Mouse (Mus musculus): Measurements from ENCODE around the gene Gm5414. TPM values are rescaled to one million over a fixed set of nuclear protein-coding genes. Genes with fewer than 3 reads are reported as not detected.

Gm5414 gene
- total RNA-seq (2015; ENCODE audit: low replicate concordance) (not detected in 2 replicates), total RNA-seq (2017; ENCODE audit: low replicate concordance) (not detected in 2 replicates)

DNA sequence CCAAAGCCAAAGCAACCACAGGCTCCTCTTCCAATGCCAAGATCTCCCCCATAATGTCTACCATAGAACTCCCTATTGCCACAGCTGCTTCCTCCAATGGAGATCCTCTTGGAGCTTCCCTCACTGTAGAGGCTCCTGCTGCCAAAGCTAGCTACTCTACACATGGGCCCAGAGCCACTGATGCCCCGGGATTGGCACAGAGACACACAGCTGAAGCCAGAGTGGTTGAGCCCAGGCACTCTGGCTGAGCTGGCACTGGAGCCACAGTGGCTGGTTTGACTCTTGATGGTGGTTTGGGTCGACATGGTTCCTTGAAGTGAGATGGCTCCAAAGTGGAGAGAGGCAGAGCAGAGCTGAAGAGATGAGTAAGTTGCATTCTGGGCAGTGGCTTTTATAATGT lies at the start of gene Gm5414:
Gene Gm5414 (minus strand): TSS at position 305 of the 400 bp plus-strand sequence.
- no peak for ATAC-seq (replicated peaks; ENCODE audit: low FRiP score, poor library complexity, severe bottlenecking)

GRCm38 (mm10) chr15:101675978-101676377 lies 48.0 kb upstream of the Gm5414 start:
- no peak for ATAC-seq (replicated peaks; ENCODE audit: low FRiP score, poor library complexity, severe bottlenecking)

GRCm38 (mm10) chr15:101652736-101653265 lies 24.8 kb upstream of the Gm5414 start:
- no peak for ATAC-seq (replicated peaks; ENCODE audit: low FRiP score, poor library complexity, severe bottlenecking)

DNA sequence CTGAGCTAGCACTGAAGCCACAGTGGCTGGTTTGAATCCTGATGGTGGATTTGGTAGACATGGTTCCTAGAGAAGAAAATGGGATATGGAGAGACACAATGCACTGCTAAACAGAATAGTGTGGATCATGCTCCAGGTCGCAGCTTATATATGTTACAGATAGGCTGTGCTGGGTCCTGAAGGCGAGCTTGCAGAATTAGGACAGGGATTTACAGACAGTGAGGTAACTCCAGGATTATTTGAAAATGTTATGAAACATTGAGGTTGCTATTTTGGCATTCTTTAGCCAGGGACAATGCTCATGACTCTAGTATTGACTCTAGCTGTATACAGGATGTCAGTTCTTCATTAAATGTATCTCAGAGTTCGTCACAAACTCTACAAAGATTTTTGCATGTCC lies 19.3 kb upstream of the Gm5414 start, which contains the start of gene Gm5478:
Gene Gm5478 (minus strand): TSS at position 101 of the 400 bp plus-strand sequence.
- ATAC-seq (replicated peaks; ENCODE audit: low FRiP score, poor library complexity, severe bottlenecking) = no peak

- no peak for ATAC-seq (replicated peaks; ENCODE audit: low FRiP score, poor library complexity, severe bottlenecking)
These were observed 28.9 kb downstream of the Gm5414 start for GRCm38 (mm10) chr15:101599123-101599522.

- no peak for ATAC-seq (replicated peaks; ENCODE audit: low FRiP score, poor library complexity, severe bottlenecking)
These were observed 39.8 kb downstream of the Gm5414 start for GRCm38 (mm10) chr15:101588216-101588615.

GRCm38 (mm10) chr15:101584456-101584855 lies 43.5 kb downstream of the Gm5414 start:
- no peak for ATAC-seq (replicated peaks; ENCODE audit: low FRiP score, poor library complexity, severe bottlenecking)

GRCm38 (mm10) chr15:101583211-101583965 lies 44.6 kb downstream of the Gm5414 start:
- no peak for ATAC-seq (replicated peaks; ENCODE audit: low FRiP score, poor library complexity, severe bottlenecking)

GRCm38 (mm10) chr15:101581701-101582100 lies 46.3 kb downstream of the Gm5414 start:
- no peak for ATAC-seq (replicated peaks; ENCODE audit: low FRiP score, poor library complexity, severe bottlenecking)

DNA sequence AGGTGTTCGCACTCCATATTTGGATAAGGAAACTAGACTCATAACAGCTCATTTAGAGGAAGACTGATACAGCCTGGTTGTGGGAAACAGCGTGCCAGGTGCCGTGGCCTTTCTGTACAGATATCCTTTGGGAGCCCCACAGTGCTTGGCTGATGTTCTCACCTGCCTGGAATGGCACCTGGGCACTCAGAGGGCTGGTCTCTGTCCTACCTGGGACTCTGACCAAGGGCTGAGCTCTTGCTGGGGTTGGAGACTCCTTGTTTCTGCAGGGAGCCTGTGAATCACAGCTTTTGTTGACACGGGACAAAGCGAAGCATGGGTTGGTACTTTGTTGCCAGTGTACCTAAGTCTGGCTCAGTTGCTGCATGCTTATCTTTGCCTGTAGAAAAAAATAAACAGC lies 52.5 kb downstream of the Gm5414 start:
- no peak for ATAC-seq (replicated peaks; ENCODE audit: low FRiP score, poor library complexity, severe bottlenecking)

Other genes starting within 250 kb of the Gm5414 start
- not detected in 2 replicates for gene Krt7, start 217.1 kb downstream of the Gm5414 start, total RNA-seq (2015; ENCODE audit: low replicate concordance)
- not detected in 2 replicates for gene Krt7, start 217.1 kb downstream of the Gm5414 start, total RNA-seq (2017; ENCODE audit: low replicate concordance)
- not detected in 2 replicates for gene Krt87, start 189.4 kb downstream of the Gm5414 start, total RNA-seq (2015; ENCODE audit: low replicate concordance)
- gene Krt87, start 189.4 kb downstream of the Gm5414 start, total RNA-seq (2017; ENCODE audit: low replicate concordance) = not detected in 2 replicates
- not detected in 2 replicates for gene Krt88, start 180.4 kb downstream of the Gm5414 start, total RNA-seq (2015; ENCODE audit: low replicate concordance)
- gene Krt88, start 180.4 kb downstream of the Gm5414 start, total RNA-seq (2017; ENCODE audit: low replicate concordance) = not detected in 2 replicates
- gene Krt81, start 164.4 kb downstream of the Gm5414 start, total RNA-seq (2015; ENCODE audit: low replicate concordance) = 0.84 TPM in 1 of 2 replicates, not detected in the other
- not detected in 2 replicates for gene Krt81, start 164.4 kb downstream of the Gm5414 start, total RNA-seq (2017; ENCODE audit: low replicate concordance)
- gene Krt86, start 154.7 kb downstream of the Gm5414 start, total RNA-seq (2015; ENCODE audit: low replicate concordance) = not detected in 2 replicates
- not detected in 2 replicates for gene Krt86, start 154.7 kb downstream of the Gm5414 start, total RNA-seq (2017; ENCODE audit: low replicate concordance)
- not detected in 2 replicates for gene Krt83, start 136.7 kb downstream of the Gm5414 start, total RNA-seq (2015; ENCODE audit: low replicate concordance)
- not detected in 2 replicates for gene Krt83, start 136.7 kb downstream of the Gm5414 start, total RNA-seq (2017; ENCODE audit: low replicate concordance)
- gene Gm49425, start 110.9 kb downstream of the Gm5414 start, total RNA-seq (2015; ENCODE audit: low replicate concordance) = not detected in 2 replicates
- gene Gm49425, start 110.9 kb downstream of the Gm5414 start, total RNA-seq (2017; ENCODE audit: low replicate concordance) = not detected in 2 replicates
- gene Krt84, start 95.4 kb downstream of the Gm5414 start, total RNA-seq (2015; ENCODE audit: low replicate concordance) = not detected in 2 replicates
- gene Krt84, start 95.4 kb downstream of the Gm5414 start, total RNA-seq (2017; ENCODE audit: low replicate concordance) = not detected in 2 replicates
- gene Krt82, start 77.5 kb downstream of the Gm5414 start, total RNA-seq (2015; ENCODE audit: low replicate concordance) = not detected in 2 replicates
- not detected in 2 replicates for gene Krt82, start 77.5 kb downstream of the Gm5414 start, total RNA-seq (2017; ENCODE audit: low replicate concordance)
- not detected in 2 replicates for gene Krt90, start 65.2 kb downstream of the Gm5414 start, total RNA-seq (2015; ENCODE audit: low replicate concordance)
- gene Krt90, start 65.2 kb downstream of the Gm5414 start, total RNA-seq (2017; ENCODE audit: low replicate concordance) = not detected in 2 replicates
- not detected in 2 replicates for gene Krt75, start 54.3 kb downstream of the Gm5414 start, total RNA-seq (2015; ENCODE audit: low replicate concordance)
- gene Krt75, start 54.3 kb downstream of the Gm5414 start, total RNA-seq (2017; ENCODE audit: low replicate concordance) = not detected in 2 replicates
- not detected in 2 replicates for gene Gm5478, start 19.2 kb upstream of the Gm5414 start, total RNA-seq (2015; ENCODE audit: low replicate concordance)
- gene Gm5478, start 19.2 kb upstream of the Gm5414 start, total RNA-seq (2017; ENCODE audit: low replicate concordance) = not detected in 2 replicates
- gene Krt6b, start 52.1 kb upstream of the Gm5414 start, total RNA-seq (2015; ENCODE audit: low replicate concordance) = not detected in 2 replicates
- gene Krt6b, start 52.1 kb upstream of the Gm5414 start, total RNA-seq (2017; ENCODE audit: low replicate concordance) = not detected in 2 replicates
- not detected in 2 replicates for gene Krt6a, start 66.1 kb upstream of the Gm5414 start, total RNA-seq (2015; ENCODE audit: low replicate concordance)
- not detected in 2 replicates for gene Krt6a, start 66.1 kb upstream of the Gm5414 start, total RNA-seq (2017; ENCODE audit: low replicate concordance)
- not detected in 2 replicates for gene Krt5, start 84.7 kb upstream of the Gm5414 start, total RNA-seq (2015; ENCODE audit: low replicate concordance)
- not detected in 2 replicates for gene Krt5, start 84.7 kb upstream of the Gm5414 start, total RNA-seq (2017; ENCODE audit: low replicate concordance)
- not detected in 2 replicates for gene Krt71, start 114.9 kb upstream of the Gm5414 start, total RNA-seq (2015; ENCODE audit: low replicate concordance)
- gene Krt71, start 114.9 kb upstream of the Gm5414 start, total RNA-seq (2017; ENCODE audit: low replicate concordance) = not detected in 2 replicates
- not detected in 2 replicates for gene Krt72, start 158.3 kb upstream of the Gm5414 start, total RNA-seq (2015; ENCODE audit: low replicate concordance)
- gene Krt72, start 158.3 kb upstream of the Gm5414 start, total RNA-seq (2017; ENCODE audit: low replicate concordance) = not detected in 2 replicates
- gene Krt73, start 174.2 kb upstream of the Gm5414 start, total RNA-seq (2015; ENCODE audit: low replicate concordance) = not detected in 2 replicates
- gene Krt73, start 174.2 kb upstream of the Gm5414 start, total RNA-seq (2017; ENCODE audit: low replicate concordance) = not detected in 2 replicates
- gene Krt2, start 190.0 kb upstream of the Gm5414 start, total RNA-seq (2015; ENCODE audit: low replicate concordance) = not detected in 2 replicates
- gene Krt2, start 190.0 kb upstream of the Gm5414 start, total RNA-seq (2017; ENCODE audit: low replicate concordance) = not detected in 2 replicates
- gene Krt1, start 222.6 kb upstream of the Gm5414 start, total RNA-seq (2015; ENCODE audit: low replicate concordance) = not detected in 2 replicates
- not detected in 2 replicates for gene Krt1, start 222.6 kb upstream of the Gm5414 start, total RNA-seq (2017; ENCODE audit: low replicate concordance)
- not detected in 2 replicates for gene Krt77, start 241.5 kb upstream of the Gm5414 start, total RNA-seq (2015; ENCODE audit: low replicate concordance)
- not detected in 2 replicates for gene Krt77, start 241.5 kb upstream of the Gm5414 start, total RNA-seq (2017; ENCODE audit: low replicate concordance)

All from erythroid progenitor cell, adult 5-6 weeks (primary cell).